Mouse (Mus musculus): ENCODE data around the gene Npr1. TPM values are rescaled to one million over a fixed set of nuclear protein-coding genes. Genes with fewer than 3 reads are reported as not detected.

The Npr1 gene
- total RNA-seq, 1 experiment, result 16.4 TPM

DNA sequence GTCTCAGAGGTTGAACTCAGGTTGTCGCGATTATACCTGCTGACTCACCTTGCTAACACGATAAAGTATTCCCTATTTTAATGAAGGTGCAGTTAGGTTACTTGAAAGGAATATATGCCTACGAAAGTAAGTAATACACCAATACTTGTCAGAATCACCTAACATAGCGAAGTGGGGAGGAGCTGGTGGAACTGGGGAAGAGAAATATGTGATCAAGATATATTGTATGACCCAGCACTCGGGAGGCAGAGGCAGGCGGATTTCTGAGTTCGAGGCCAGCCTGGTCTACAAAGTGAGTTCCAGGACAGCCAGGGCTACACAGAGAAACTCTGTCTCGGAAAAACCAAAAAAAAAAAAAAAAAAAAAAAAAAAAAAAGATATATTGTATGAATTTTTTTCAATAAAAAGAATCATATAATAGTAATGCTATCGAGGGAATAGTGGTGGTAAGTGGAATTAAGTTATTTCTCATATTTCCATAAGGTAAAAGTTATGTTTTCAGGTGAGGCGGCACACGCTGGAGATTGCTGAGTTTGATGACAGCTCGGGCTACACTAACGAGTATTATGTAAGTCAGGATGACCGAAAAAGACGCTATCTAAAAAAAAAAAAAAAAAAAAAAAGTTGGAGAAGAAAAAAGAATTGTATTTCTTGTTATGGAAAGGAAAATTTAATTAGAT is 9.6 kb upstream of the Npr1 start:
- Histone ChIP-seq H3K9ac (ENCODE audit: insufficient read depth, low read depth, low read length, poor library complexity, severe bottlenecking) (no peak overlapping the region), H3K36me3 (ENCODE audit: control insufficient read depth, insufficient read depth, low read length, poor library complexity, severe bottlenecking) (no peaks in the 10 kb centered on the region; the same call in none of the 2 replicates), H3K27ac (ENCODE audit: insufficient read depth, low read depth, low read length, poor library complexity, severe bottlenecking) (no peak overlapping the region), H3K9me3 (ENCODE audit: control insufficient read depth, insufficient read depth, low read depth, low read length) (no peaks in the 10 kb centered on the region), H3K4me3 (ENCODE audit: insufficient read depth in 1 of 2, low read depth in 1 of 2, low read length in 2 of 2, poor library complexity in 1 of 2, severe bottlenecking in 1 of 2) (peak overlapping the region in 1 of 2 experiments; percentile 61; a peak in 2 of 4 replicates), H3K4me1 (ENCODE audit: control insufficient read depth in 2 of 2, insufficient read depth in 2 of 2, low read length in 2 of 2, poor library complexity in 1 of 2) (peaks cover 2% of the 10 kb centered on the region in 2 experiments; a peak in 1 of 4 replicates)
- no peak for DNase-seq (ENCODE audit: low read depth, low spot score)
- in situ Hi-C loops (cut with MboI; ENCODE audit: low sequenced_read_pairs in 2 of 2, unreplicated experiment in 2 of 2), result no loop called here
- TF ChIP-seq CHD2 (IDR thresholded peaks at IDR 0.05; ENCODE audit: low read depth, low read length) (no peak), MAFK (IDR thresholded peaks at IDR 0.05; ENCODE audit: insufficient read depth, low read depth, low read length) (no peak), ZNF384 (IDR thresholded peaks at IDR 0.05; ENCODE audit: low read depth, low read length) (peak; percentile 83), HCFC1 (IDR thresholded peaks at IDR 0.05; ENCODE audit: borderline replicate concordance, insufficient read depth, low read length) (no peak), ZC3H11A (IDR thresholded peaks at IDR 0.05; ENCODE audit: borderline replicate concordance, low read depth, low read length) (no peak)

DNA sequence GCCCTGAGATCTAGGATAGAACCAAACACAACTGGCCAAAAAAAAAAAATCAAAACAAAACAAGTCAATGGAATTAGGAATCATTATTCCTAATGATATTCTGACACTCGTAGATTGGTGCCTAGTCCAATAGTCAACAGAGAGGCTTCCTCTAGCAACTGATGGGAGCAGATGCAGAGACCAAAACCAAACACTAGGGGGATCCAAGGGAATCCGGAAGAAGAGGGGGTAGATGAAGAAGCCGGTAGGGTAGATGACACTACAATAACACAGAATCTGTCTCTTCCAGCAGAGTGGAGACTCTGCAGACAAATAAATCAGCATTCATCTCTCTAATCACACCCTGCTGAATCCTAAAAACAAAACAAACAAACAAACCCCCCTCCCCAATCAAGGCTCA is 6.5 kb upstream of the Npr1 start:
- in situ Hi-C loops (cut with MboI; ENCODE audit: low sequenced_read_pairs in 2 of 2, unreplicated experiment in 2 of 2), result no loop called here
- H3K9ac ChIP-seq (ENCODE audit: insufficient read depth, low read depth, low read length, poor library complexity, severe bottlenecking), result no peak overlapping the region
- peaks cover 0 to 2% of the 10 kb centered on the region in 2 experiments; a peak in 1 of 4 replicates for H3K4me1 ChIP-seq (ENCODE audit: control insufficient read depth in 2 of 2, insufficient read depth in 2 of 2, low read length in 2 of 2, poor library complexity in 1 of 2)
- H3K4me3 ChIP-seq (ENCODE audit: insufficient read depth in 1 of 2, low read depth in 1 of 2, low read length in 2 of 2, poor library complexity in 1 of 2, severe bottlenecking in 1 of 2), result no peak overlapping the region
- no peaks in the 10 kb centered on the region for H3K36me3 ChIP-seq (ENCODE audit: control insufficient read depth, insufficient read depth, low read length, poor library complexity, severe bottlenecking)
- no peak for DNase-seq (ENCODE audit: low read depth, low spot score)
- no peak for TF ChIP-seq MAFK (IDR thresholded peaks at IDR 0.05; ENCODE audit: insufficient read depth, low read depth, low read length)
- TF ChIP-seq HCFC1 (IDR thresholded peaks at IDR 0.05; ENCODE audit: borderline replicate concordance, insufficient read depth, low read length), result no peak
- TF ChIP-seq ZNF384 (IDR thresholded peaks at IDR 0.05; ENCODE audit: low read depth, low read length), result 0 out of 2 replicates have a peak, but pooled peaks have one; percentile 22
- no peak for TF ChIP-seq CHD2 (IDR thresholded peaks at IDR 0.05; ENCODE audit: low read depth, low read length)
- TF ChIP-seq ZC3H11A (IDR thresholded peaks at IDR 0.05; ENCODE audit: borderline replicate concordance, low read depth, low read length), result no peak
- H3K9me3 ChIP-seq (ENCODE audit: control insufficient read depth, insufficient read depth, low read depth, low read length), result no peaks in the 10 kb centered on the region
- no peak overlapping the region for H3K27ac ChIP-seq (ENCODE audit: insufficient read depth, low read depth, low read length, poor library complexity, severe bottlenecking)

DNA sequence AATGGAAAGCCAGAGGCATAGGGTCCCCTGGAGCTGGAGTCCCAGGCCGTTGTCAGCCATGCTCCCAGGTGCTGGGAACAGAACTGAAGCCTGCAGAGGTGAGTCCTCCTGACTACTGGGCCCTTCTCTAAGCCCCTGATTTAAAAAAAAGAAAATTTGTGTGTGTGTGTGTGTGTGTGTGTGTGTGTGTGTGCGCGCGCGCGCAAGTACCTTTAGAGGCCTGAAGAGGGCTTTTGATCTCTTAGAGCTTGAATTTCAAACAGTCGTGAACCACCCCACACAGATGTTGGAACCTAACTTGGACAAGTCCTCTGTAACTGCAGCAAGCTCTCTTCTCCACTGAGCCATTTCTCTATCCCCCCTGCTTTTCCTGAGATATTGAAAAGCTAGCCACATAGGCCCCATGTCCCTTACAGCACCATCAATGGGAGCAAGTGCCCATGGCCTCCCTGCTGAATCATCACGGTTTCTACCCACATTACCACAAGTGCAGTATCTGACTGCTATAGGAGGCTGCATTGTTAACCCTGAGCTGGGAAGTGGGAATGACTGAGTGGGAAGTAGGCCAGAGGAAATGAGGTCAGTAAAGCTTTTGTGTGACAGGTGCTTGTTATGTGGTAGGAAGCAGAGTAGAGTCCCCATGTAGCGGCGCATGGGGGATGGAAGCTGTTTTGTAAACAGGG is 2.1 kb upstream of the Npr1 start:
- no peaks in the 10 kb centered on the region for H3K36me3 ChIP-seq (ENCODE audit: control insufficient read depth, insufficient read depth, low read length, poor library complexity, severe bottlenecking)
- H3K9ac ChIP-seq (ENCODE audit: insufficient read depth, low read depth, low read length, poor library complexity, severe bottlenecking), result no peak overlapping the region
- peaks cover 0 to 2% of the 10 kb centered on the region in 2 experiments; a peak in 1 of 4 replicates for H3K4me1 ChIP-seq (ENCODE audit: control insufficient read depth in 2 of 2, insufficient read depth in 2 of 2, low read length in 2 of 2, poor library complexity in 1 of 2)
- no peaks in the 10 kb centered on the region for H3K9me3 ChIP-seq (ENCODE audit: control insufficient read depth, insufficient read depth, low read depth, low read length)
- TF ChIP-seq MAFK (IDR thresholded peaks at IDR 0.05; ENCODE audit: insufficient read depth, low read depth, low read length) (no peak), CHD2 (IDR thresholded peaks at IDR 0.05; ENCODE audit: low read depth, low read length) (no peak), ZNF384 (IDR thresholded peaks at IDR 0.05; ENCODE audit: low read depth, low read length) (peak; percentile 65; the same call in 1 of the 2 replicates), HCFC1 (IDR thresholded peaks at IDR 0.05; ENCODE audit: borderline replicate concordance, insufficient read depth, low read length) (no peak)
- in situ Hi-C loops (cut with MboI; ENCODE audit: low sequenced_read_pairs in 2 of 2, unreplicated experiment in 2 of 2), result loop anchor here in 1 of 2 experiments (5.0 kb wide), 1 partner anchor 50 kb away; no protein-coding TSS in a partner anchor
- DNase-seq (ENCODE audit: low read depth, low spot score), result no peak
- H3K4me3 ChIP-seq (ENCODE audit: insufficient read depth in 1 of 2, low read depth in 1 of 2, low read length in 2 of 2, poor library complexity in 1 of 2, severe bottlenecking in 1 of 2), result no peak overlapping the region
- H3K27ac ChIP-seq (ENCODE audit: insufficient read depth, low read depth, low read length, poor library complexity, severe bottlenecking), result no peak overlapping the region

DNA sequence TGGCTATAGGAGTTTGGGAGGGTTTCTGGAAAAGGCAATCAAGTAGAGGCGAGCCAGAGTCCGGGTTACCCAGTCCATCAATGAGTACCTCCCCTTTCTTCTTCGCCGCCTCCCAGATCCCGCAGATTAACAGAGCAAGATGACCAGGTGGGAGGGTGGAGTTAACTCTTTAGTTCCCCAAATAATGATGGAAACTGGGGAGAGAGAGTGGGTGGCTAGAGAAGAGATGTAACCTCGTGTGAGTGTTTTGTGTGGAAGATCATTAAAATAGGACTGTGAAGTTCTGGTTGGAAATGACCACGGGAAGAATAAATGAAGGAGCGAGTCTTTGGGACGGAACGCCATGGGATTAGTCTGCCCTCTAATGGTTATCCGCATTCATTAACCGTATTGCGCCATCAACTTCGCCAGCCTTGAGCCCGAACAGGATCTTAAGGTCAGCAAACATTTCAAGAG is 673 bp upstream of the Npr1 start:
- H3K27ac ChIP-seq (ENCODE audit: insufficient read depth, low read depth, low read length, poor library complexity, severe bottlenecking), result no peak overlapping the region
- in situ Hi-C loops (cut with MboI; ENCODE audit: low sequenced_read_pairs in 2 of 2, unreplicated experiment in 2 of 2), result loop anchor here in 1 of 2 experiments (5.0 kb wide), 1 partner anchor 49 kb away; no protein-coding TSS in a partner anchor
- TF ChIP-seq ZC3H11A (IDR thresholded peaks at IDR 0.05; ENCODE audit: borderline replicate concordance, low read depth, low read length) (peak; percentile 82; the same call in 1 of the 2 replicates), HCFC1 (IDR thresholded peaks at IDR 0.05; ENCODE audit: borderline replicate concordance, insufficient read depth, low read length) (no peak)

More for the DNA sequence above, 673 bp upstream of the Npr1 start:
- no peak for DNase-seq (ENCODE audit: low read depth, low spot score)
- no peaks in the 10 kb centered on the region; a peak in 1 of 4 replicates for H3K4me1 ChIP-seq (ENCODE audit: control insufficient read depth in 2 of 2, insufficient read depth in 2 of 2, low read length in 2 of 2, poor library complexity in 1 of 2)
- no peaks in the 10 kb centered on the region for H3K9me3 ChIP-seq (ENCODE audit: control insufficient read depth, insufficient read depth, low read depth, low read length)
- peak overlapping the region; percentile 18; the same call in 1 of the 2 replicates for H3K9ac ChIP-seq (ENCODE audit: insufficient read depth, low read depth, low read length, poor library complexity, severe bottlenecking)
- peak overlapping the region; percentile 73 to 75 for H3K4me3 ChIP-seq (ENCODE audit: insufficient read depth in 1 of 2, low read depth in 1 of 2, low read length in 2 of 2, poor library complexity in 1 of 2, severe bottlenecking in 1 of 2)
- H3K36me3 ChIP-seq (ENCODE audit: control insufficient read depth, insufficient read depth, low read length, poor library complexity, severe bottlenecking), result no peaks in the 10 kb centered on the region; the same call in 1 of the 2 replicates
